Mouse (Mus musculus) ovary, postnatal 14 days (tissue): ENCODE measurements at regions not wholly inside any gene's neighbourhood (a gene's known extent, or its start where the extent isn't known, plus 50 kb on each side); places are given as distances from the start of the nearest gene placed in this dataset.

ENCODE experiments used
- DNase-seq: peaks from one replicate; pipeline ENCODE4 v3.0.0; 2022; ENCODE audit warnings: low spot score

GRCm38 (mm10) chr6:98754487-98754886 lies 411.9 kb upstream of the Gm765 start:
- no peak for DNase-seq

GRCm38 (mm10) chr6:98748618-98749017 lies 406.1 kb upstream of the Gm765 start:
- DNase-seq = no peak

- no peak for DNase-seq
Observed at GRCm38 (mm10) chr6:98746976-98747375, 404.4 kb upstream of the Gm765 start.

- no peak for DNase-seq
Observed at GRCm38 (mm10) chr6:98740447-98740846, 397.9 kb upstream of the Gm765 start.

- no peak for DNase-seq
Observed at GRCm38 (mm10) chr6:98731010-98731530, 388.5 kb upstream of the Gm765 start.

GRCm38 (mm10) chr6:98726605-98727144 lies 384.1 kb upstream of the Gm765 start:
- no peak for DNase-seq

- DNase-seq = no peak
Observed at GRCm38 (mm10) chr6:98704887-98705622, 362.5 kb upstream of the Gm765 start.

GRCm38 (mm10) chr6:98697571-98697970 lies 355.0 kb upstream of the Gm765 start:
- no peak for DNase-seq

GRCm38 (mm10) chr6:98693411-98693810 lies 350.9 kb upstream of the Gm765 start:
- no peak for DNase-seq

GRCm38 (mm10) chr6:98690133-98690532 lies 347.6 kb upstream of the Gm765 start:
- DNase-seq = no peak

- DNase-seq = no peak
Observed at GRCm38 (mm10) chr6:98689395-98689794, 346.8 kb upstream of the Gm765 start.

GRCm38 (mm10) chr6:98688624-98689023 lies 346.1 kb upstream of the Gm765 start:
- no peak for DNase-seq

GRCm38 (mm10) chr6:98666388-98666989 lies 323.9 kb upstream of the Gm765 start:
- no peak for DNase-seq

GRCm38 (mm10) chr6:98651827-98652226 lies 309.3 kb upstream of the Gm765 start:
- no peak for DNase-seq

GRCm38 (mm10) chr6:98651315-98651714 lies 308.8 kb upstream of the Gm765 start:
- DNase-seq = no peak

- DNase-seq = no peak
Observed at GRCm38 (mm10) chr6:98640316-98640715, 297.8 kb upstream of the Gm765 start.

- no peak for DNase-seq
Observed at GRCm38 (mm10) chr6:98635816-98636215, 293.3 kb upstream of the Gm765 start.

GRCm38 (mm10) chr6:98632278-98633063 lies 289.9 kb upstream of the Gm765 start:
- no peak for DNase-seq

GRCm38 (mm10) chr6:98631269-98631668 lies 288.7 kb upstream of the Gm765 start:
- no peak for DNase-seq

GRCm38 (mm10) chr6:98629646-98630045 lies 287.1 kb upstream of the Gm765 start:
- no peak for DNase-seq

GRCm38 (mm10) chr6:98626435-98626834 lies 283.9 kb upstream of the Gm765 start:
- no peak for DNase-seq

GRCm38 (mm10) chr6:98620886-98621285 lies 278.3 kb upstream of the Gm765 start:
- DNase-seq = no peak
